Mouse (Mus musculus): ENCODE data around the gene Mrgprh. TPM values are rescaled to one million over a fixed set of nuclear protein-coding genes. Genes with fewer than 3 reads are reported as not detected.

Mrgprh gene
- polyA plus RNA-seq, 2 experiments, result 0.10 to 0.38 TPM

DNA sequence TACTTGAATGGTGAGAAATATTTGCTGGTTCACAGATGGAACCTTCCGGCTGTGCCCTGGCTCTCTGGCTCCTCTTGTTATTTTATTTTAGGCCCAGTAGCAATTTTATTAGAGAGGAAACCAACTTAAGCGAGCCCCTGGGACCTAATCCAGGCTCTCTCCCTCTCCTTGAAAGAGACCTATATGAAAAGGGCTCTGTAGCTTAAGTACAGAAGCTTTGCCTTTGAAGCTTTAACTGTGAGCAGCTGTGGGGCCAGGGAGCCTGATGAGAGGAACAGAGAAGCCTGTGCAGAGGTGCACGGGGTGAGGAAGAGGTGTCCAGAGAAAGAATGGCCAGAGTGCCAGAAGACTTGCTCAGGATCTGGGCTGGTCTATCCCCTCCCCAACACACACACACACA lies 41.0 kb upstream of the Mrgprh start:
- H3K4me2 ChIP-seq (replicated peaks; ENCODE audit: low read depth, low read length, severe bottlenecking), result no peak overlapping the region
- peak; percentile 66 for ATAC-seq (ENCODE audit: low FRiP score, low read depth)
- no peaks in the 10 kb centered on the region for H3K27me3 ChIP-seq (ENCODE audit: control insufficient read depth, insufficient read depth, low read length)
- no peaks in the 10 kb centered on the region for H3K36me3 ChIP-seq (ENCODE audit: control insufficient read depth, insufficient read depth, low read length)
- TF ChIP-seq POLR2A (IDR thresholded peaks at IDR 0.05; ENCODE audit: borderline replicate concordance, extremely low read depth, insufficient read depth, insufficient read length), result no peak
- H3K9ac ChIP-seq (ENCODE audit: low read depth, low read length, severe bottlenecking), result no peak overlapping the region
- 0 out of 2 replicates have a peak, but pooled peaks cover 4% of the 10 kb centered on the region for H3K9me3 ChIP-seq (ENCODE audit: control insufficient read depth, low read length)
- peaks cover 7% of the 10 kb centered on the region for H3K4me1 ChIP-seq (ENCODE audit: control insufficient read depth, insufficient read depth, low read length)
- H3K4me3 ChIP-seq (replicated peaks; ENCODE audit: low read length), result no peak overlapping the region
- WGBS, result 18% methylated on average over 3 of the region's 3 CpGs
- H3K27ac ChIP-seq (replicated peaks; ENCODE audit: low read depth, low read length), result no peak overlapping the region
- peak; percentile 71 for DNase-seq (ENCODE audit: low spot score)

DNA sequence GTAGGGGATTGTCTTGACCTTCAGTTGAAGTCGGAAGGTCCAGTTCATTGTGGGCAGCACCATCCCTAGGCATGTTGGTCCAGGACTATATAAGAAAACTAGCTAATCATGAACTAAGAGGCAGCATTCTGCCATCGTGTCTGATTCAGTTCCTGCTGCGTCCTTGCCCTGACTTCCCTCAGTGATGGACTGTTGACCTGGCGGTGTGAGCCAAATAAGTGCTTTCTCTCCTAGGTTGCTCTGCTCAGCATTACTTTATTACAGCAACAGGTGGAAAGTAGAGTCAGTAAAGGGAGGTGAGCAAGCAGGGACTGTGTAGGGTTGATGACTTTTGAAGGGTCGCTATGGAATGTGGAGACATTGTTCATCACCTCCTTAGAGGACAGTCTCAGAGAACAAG lies 40.1 kb upstream of the Mrgprh start:
- no peak for ATAC-seq (ENCODE audit: low FRiP score, low read depth)
- Histone ChIP-seq H3K9ac (ENCODE audit: low read depth, low read length, severe bottlenecking) (no peak overlapping the region), H3K4me3 (replicated peaks; ENCODE audit: low read length) (no peak overlapping the region), H3K27ac (replicated peaks; ENCODE audit: low read depth, low read length) (peak overlapping the region; percentile 52), H3K27me3 (ENCODE audit: control insufficient read depth, insufficient read depth, low read length) (no peaks in the 10 kb centered on the region), H3K36me3 (ENCODE audit: control insufficient read depth, insufficient read depth, low read length) (no peaks in the 10 kb centered on the region), H3K9me3 (ENCODE audit: control insufficient read depth, low read length) (0 out of 2 replicates have a peak, but pooled peaks cover 4% of the 10 kb centered on the region), H3K4me1 (ENCODE audit: control insufficient read depth, insufficient read depth, low read length) (peaks cover 14% of the 10 kb centered on the region), H3K4me2 (replicated peaks; ENCODE audit: low read depth, low read length, severe bottlenecking) (no peak overlapping the region)
- DNase-seq (ENCODE audit: low spot score), result no peak
- WGBS, result 90% methylated on average over 5 of the region's 5 CpGs
- no peak for TF ChIP-seq POLR2A (IDR thresholded peaks at IDR 0.05; ENCODE audit: borderline replicate concordance, extremely low read depth, insufficient read depth, insufficient read length)

DNA sequence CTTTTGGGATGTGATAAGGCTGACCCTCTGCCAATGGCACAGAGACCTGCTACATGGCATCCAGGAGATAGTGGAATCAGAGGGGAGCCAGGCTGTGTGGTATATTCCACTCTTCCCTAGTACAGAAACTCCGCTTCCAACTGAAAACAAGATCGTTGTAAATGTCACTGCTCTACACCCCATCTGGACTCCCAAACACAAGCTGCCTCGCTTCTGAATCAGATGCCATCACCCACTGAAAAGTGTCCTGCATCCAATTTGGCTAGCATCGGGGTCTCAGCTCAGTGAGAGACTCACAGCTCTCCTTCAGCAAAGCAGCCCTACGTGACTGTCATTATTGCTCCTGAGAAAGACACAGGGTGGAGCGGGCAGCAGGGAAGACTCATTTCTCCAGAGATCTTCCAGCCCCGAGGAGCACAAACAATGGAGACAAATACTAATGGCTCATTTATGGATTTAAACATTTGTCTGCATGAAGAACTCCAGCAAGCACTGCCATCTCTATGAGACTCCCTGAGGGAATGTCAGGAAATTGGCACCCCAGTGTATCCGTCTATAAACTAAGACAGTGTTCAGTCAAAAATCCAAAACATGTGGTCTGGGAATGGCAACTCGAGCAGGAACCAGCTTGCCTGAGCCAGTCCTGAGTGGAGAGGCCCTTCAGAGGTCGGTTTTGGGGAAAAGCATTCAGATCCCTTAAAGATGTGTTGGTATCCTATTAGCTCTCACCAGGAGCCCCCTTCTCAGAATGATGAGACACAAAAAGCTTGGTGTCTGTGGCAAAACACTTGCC lies 36.2 kb upstream of the Mrgprh start:
- Histone ChIP-seq H3K9ac (ENCODE audit: low read depth, low read length, severe bottlenecking) (no peak overlapping the region), H3K9me3 (ENCODE audit: control insufficient read depth, low read length) (no peaks in the 10 kb centered on the region), H3K27ac (replicated peaks; ENCODE audit: low read depth, low read length) (no peak overlapping the region), H3K4me1 (ENCODE audit: control insufficient read depth, insufficient read depth, low read length) (peaks cover 21% of the 10 kb centered on the region), H3K4me2 (replicated peaks; ENCODE audit: low read depth, low read length, severe bottlenecking) (no peak overlapping the region), H3K4me3 (replicated peaks; ENCODE audit: low read length) (no peak overlapping the region), H3K36me3 (ENCODE audit: control insufficient read depth, insufficient read depth, low read length) (peaks cover 2% of the 10 kb centered on the region; the same call in 1 of the 2 replicates), H3K27me3 (ENCODE audit: control insufficient read depth, insufficient read depth, low read length) (no peaks in the 10 kb centered on the region)
- DNase-seq (ENCODE audit: low spot score) (no peak), ATAC-seq (ENCODE audit: low FRiP score, low read depth) (no peak)
- WGBS, result 35% methylated on average over 10 of the region's 10 CpGs
- TF ChIP-seq POLR2A (IDR thresholded peaks at IDR 0.05; ENCODE audit: borderline replicate concordance, extremely low read depth, insufficient read depth, insufficient read length), result no peak

DNA sequence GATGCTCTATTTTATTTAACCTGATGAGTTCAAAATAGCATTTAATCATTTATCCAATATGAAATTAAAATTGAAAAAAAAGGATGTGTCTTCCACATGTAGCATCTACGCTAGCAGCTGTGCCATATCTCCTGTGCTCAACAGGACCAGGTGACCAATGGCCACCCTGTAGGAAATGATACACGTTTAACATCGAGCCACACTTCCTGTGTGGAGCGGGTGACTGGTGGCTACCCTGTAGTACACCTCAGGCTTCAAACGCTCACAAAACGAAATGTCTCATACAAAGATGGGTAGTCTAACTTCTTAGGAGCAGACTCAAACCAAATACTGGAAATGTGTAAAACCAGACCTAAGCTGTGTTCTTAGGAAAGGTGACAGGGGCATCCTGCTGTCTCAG lies 32.0 kb upstream of the Mrgprh start:
- H3K27ac ChIP-seq (replicated peaks; ENCODE audit: low read depth, low read length), result peak overlapping the region; percentile 71
- peaks cover 2% of the 10 kb centered on the region; the same call in 1 of the 2 replicates for H3K36me3 ChIP-seq (ENCODE audit: control insufficient read depth, insufficient read depth, low read length)
- peaks cover 31% of the 10 kb centered on the region for H3K4me1 ChIP-seq (ENCODE audit: control insufficient read depth, insufficient read depth, low read length)
- no peak for TF ChIP-seq POLR2A (IDR thresholded peaks at IDR 0.05; ENCODE audit: borderline replicate concordance, extremely low read depth, insufficient read depth, insufficient read length)
- H3K4me2 ChIP-seq (replicated peaks; ENCODE audit: low read depth, low read length, severe bottlenecking), result no peak overlapping the region
- DNase-seq (ENCODE audit: low spot score), result no peak
- no peak overlapping the region for H3K4me3 ChIP-seq (replicated peaks; ENCODE audit: low read length)
- no peaks in the 10 kb centered on the region for H3K27me3 ChIP-seq (ENCODE audit: control insufficient read depth, insufficient read depth, low read length)
- H3K9ac ChIP-seq (ENCODE audit: low read depth, low read length, severe bottlenecking), result no peak overlapping the region
- 67% methylated on average over 6 of the region's 6 CpGs for WGBS
- ATAC-seq (ENCODE audit: low FRiP score, low read depth), result no peak
- no peaks in the 10 kb centered on the region for H3K9me3 ChIP-seq (ENCODE audit: control insufficient read depth, low read length)

DNA sequence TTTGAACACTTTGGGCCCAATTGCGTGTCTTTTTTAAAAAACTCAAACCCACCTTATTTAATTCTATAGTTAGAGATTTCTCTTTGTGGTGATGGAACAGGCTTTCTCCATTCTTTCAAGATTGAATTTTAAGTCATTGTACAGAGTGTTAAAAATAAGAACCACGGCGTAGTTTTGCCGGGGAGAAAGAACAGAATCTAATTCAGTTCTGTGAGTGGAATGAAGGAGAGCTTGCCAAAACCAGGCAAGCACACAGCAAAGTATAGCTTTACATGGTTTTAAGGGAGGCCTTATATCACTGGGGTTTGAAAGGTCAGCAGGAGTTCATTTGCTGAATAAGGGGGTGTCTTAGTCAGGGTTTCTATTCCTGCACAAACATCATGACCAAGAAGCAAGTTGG lies 31.3 kb upstream of the Mrgprh start:
- Histone ChIP-seq H3K4me1 (ENCODE audit: control insufficient read depth, insufficient read depth, low read length) (peaks cover 30% of the 10 kb centered on the region), H3K4me2 (replicated peaks; ENCODE audit: low read depth, low read length, severe bottlenecking) (no peak overlapping the region), H3K9me3 (ENCODE audit: control insufficient read depth, low read length) (no peaks in the 10 kb centered on the region), H3K4me3 (replicated peaks; ENCODE audit: low read length) (no peak overlapping the region), H3K9ac (ENCODE audit: low read depth, low read length, severe bottlenecking) (no peak overlapping the region), H3K36me3 (ENCODE audit: control insufficient read depth, insufficient read depth, low read length) (peaks cover 2% of the 10 kb centered on the region; the same call in 1 of the 2 replicates), H3K27me3 (ENCODE audit: control insufficient read depth, insufficient read depth, low read length) (no peaks in the 10 kb centered on the region), H3K27ac (replicated peaks; ENCODE audit: low read depth, low read length) (peak overlapping the region; percentile 71)
- WGBS, result 50% methylated on average over 4 of the region's 4 CpGs
- DNase-seq (ENCODE audit: low spot score) (peak; percentile 58), ATAC-seq (ENCODE audit: low FRiP score, low read depth) (peak; percentile 42; the same call in 1 of the 2 replicates)
- TF ChIP-seq POLR2A (IDR thresholded peaks at IDR 0.05; ENCODE audit: borderline replicate concordance, extremely low read depth, insufficient read depth, insufficient read length), result no peak

Data from limb, embryonic 14.5 days (tissue).